24 mouse cellular contexts compared by ENCODE assay signal in genomic region chr2:120211448-120211847, GRCm38 (mm10). TPM values are rescaled to one million over a fixed set of nuclear protein-coding genes. Genes with fewer than 3 reads are reported as not detected.
"Had no signal": no experiment of that assay in that cellular context is flagged by ENCODE, and none has a peak within 500 bp of the region (broad histone marks: within the 10 kb centered on the region; RNA-seq: fewer than 3 reads in every experiment).

No protein-coding gene starts in this region.

- DNase-seq: kidney, adult 2 months; kidney, postnatal 10 days; kidney, postnatal 36 days; left cerebral cortex, postnatal 4 days; liver, postnatal 0 days; lung, embryonic 14.5 days; right cerebral cortex, adult 18-20 months; right cerebral cortex, postnatal 25 days; spleen, adult 18-20 months; thymus, adult 18-20 months; thymus, postnatal 36 days had no signal

- H3K4me2 ChIP-seq: kidney, embryonic 15.5 days; limb, embryonic 12.5 days; limb, embryonic 15.5 days; liver, embryonic 11.5 days; lung, embryonic 14.5 days; midbrain, embryonic 12.5 days; midbrain, embryonic 15.5 days; neural tube, embryonic 12.5 days; neural tube, embryonic 15.5 days; stomach, embryonic 15.5 days had no signal

- H3K9me3 ChIP-seq: kidney, embryonic 15.5 days; limb, embryonic 12.5 days; limb, embryonic 15.5 days; midbrain, embryonic 12.5 days; neural tube, embryonic 12.5 days; neural tube, embryonic 15.5 days; stomach, embryonic 15.5 days had no signal

- H3K9ac ChIP-seq: kidney, embryonic 15.5 days; limb, embryonic 12.5 days; limb, embryonic 15.5 days; liver, embryonic 14.5 days; liver, postnatal 0 days; lung, embryonic 14.5 days; midbrain, embryonic 12.5 days; midbrain, embryonic 15.5 days; neural tube, embryonic 12.5 days; neural tube, embryonic 15.5 days; stomach, embryonic 15.5 days had no signal

- H3K4me3 ChIP-seq: kidney, embryonic 15.5 days; limb, embryonic 12.5 days; limb, embryonic 15.5 days; midbrain, embryonic 12.5 days; midbrain, embryonic 15.5 days; neural tube, embryonic 12.5 days; neural tube, embryonic 15.5 days; stomach, embryonic 15.5 days had no signal

- H3K36me3 ChIP-seq: kidney, embryonic 15.5 days; limb, embryonic 12.5 days; limb, embryonic 15.5 days; midbrain, embryonic 12.5 days; midbrain, embryonic 15.5 days; neural tube, embryonic 12.5 days; neural tube, embryonic 15.5 days; stomach, embryonic 15.5 days had no signal

- H3K4me1 ChIP-seq: kidney, embryonic 15.5 days; limb, embryonic 12.5 days; limb, embryonic 15.5 days; midbrain, embryonic 12.5 days; midbrain, embryonic 15.5 days; neural tube, embryonic 12.5 days; neural tube, embryonic 15.5 days; stomach, embryonic 15.5 days had no signal

- H3K27ac ChIP-seq: kidney, embryonic 15.5 days; limb, embryonic 12.5 days; limb, embryonic 15.5 days; liver, embryonic 14.5 days; macrophage; midbrain, embryonic 12.5 days; midbrain, embryonic 15.5 days; neural tube, embryonic 12.5 days; neural tube, embryonic 15.5 days; stomach, embryonic 15.5 days had no signal

- H3K27me3 ChIP-seq: kidney, embryonic 15.5 days; limb, embryonic 12.5 days; limb, embryonic 15.5 days; midbrain, embryonic 12.5 days; midbrain, embryonic 15.5 days; neural tube, embryonic 12.5 days; neural tube, embryonic 15.5 days; stomach, embryonic 15.5 days had no signal

- ATAC-seq: liver, postnatal 0 days; lung, postnatal 0 days; midbrain, embryonic 15.5 days had no signal

RNA-seq across cellular contexts. Expression of gene Pla2g4e, which starts 33.7 kb away (rescaled TPM):
- total RNA-seq: megakaryocyte, adult 5-6 weeks had no signal
- polyA plus RNA-seq: liver, embryonic 11.5 days; liver, embryonic 14.5 days; liver, postnatal 0 days; lung, embryonic 14.5 days; lung, postnatal 0 days; macrophage had no signal
